Mouse (Mus musculus) urinary bladder, adult 18-20 months (tissue): ENCODE results near the gene Baz1b.
"Not testable (repeated sequence)": the region's sequence is repeated elsewhere in the genome, so short reads cannot be mapped to it uniquely, and the experiment has no call there.

Source experiments
- DNase-seq, 2 experiments: peaks; one replicate each; pipeline ENCODE4 v3.0.0; 2022; ENCODE audit warnings: low spot score in 2 of 2, mixed read lengths in 2 of 2

Baz1b gene

GRCm38 (mm10) chr5:135179616-135180015 lies 7.4 kb upstream of the Baz1b start:
- DNase-seq: no peak

- no peak for DNase-seq
Measured at GRCm38 (mm10) chr5:135180796-135181195, 6.3 kb upstream of the Baz1b start.

GRCm38 (mm10) chr5:135181776-135182175 lies 5.3 kb upstream of the Baz1b start:
- no peak for DNase-seq

GRCm38 (mm10) chr5:135183131-135183861 lies 3.8 kb upstream of the Baz1b start:
- peak in 1 of 2 experiments; percentile 9 for DNase-seq

- DNase-seq: no peak
Measured at GRCm38 (mm10) chr5:135185016-135185415, 2.0 kb upstream of the Baz1b start.

GRCm38 (mm10) chr5:135185596-135185995 lies 1.5 kb upstream of the Baz1b start:
- no peak for DNase-seq

- DNase-seq: no peak
Measured at GRCm38 (mm10) chr5:135186231-135186620, 838 bp upstream of the Baz1b start.

- peak in 1 of 2 experiments; percentile 60 for DNase-seq
Measured at GRCm38 (mm10) chr5:135187349-135188213, 517 bp downstream of the Baz1b start.

GRCm38 (mm10) chr5:135188214-135188554 lies 1.1 kb downstream of the Baz1b start:
- no peak for DNase-seq

GRCm38 (mm10) chr5:135189281-135190022 lies 2.4 kb downstream of the Baz1b start:
- DNase-seq: no peak

- peak in 1 of 2 experiments; percentile 14 for DNase-seq
Measured at GRCm38 (mm10) chr5:135191620-135192019, 4.6 kb downstream of the Baz1b start.

- no peak for DNase-seq
Measured at GRCm38 (mm10) chr5:135192431-135192830, 5.4 kb downstream of the Baz1b start.

- no peak for DNase-seq
Measured at GRCm38 (mm10) chr5:135196367-135196766, 9.3 kb downstream of the Baz1b start.

GRCm38 (mm10) chr5:135202763-135203162 lies 15.7 kb downstream of the Baz1b start:
- DNase-seq: no peak

- DNase-seq: no peak
Measured at GRCm38 (mm10) chr5:135208197-135208596, 21.1 kb downstream of the Baz1b start.

GRCm38 (mm10) chr5:135216871-135217270 lies 29.8 kb downstream of the Baz1b start:
- no peak for DNase-seq

GRCm38 (mm10) chr5:135220941-135221340 lies 33.9 kb downstream of the Baz1b start:
- no peak for DNase-seq

GRCm38 (mm10) chr5:135222066-135222465 lies 35.0 kb downstream of the Baz1b start:
- DNase-seq: no peak

GRCm38 (mm10) chr5:135224169-135224568 lies 37.1 kb downstream of the Baz1b start:
- no peak for DNase-seq

- not testable (repeated sequence) for DNase-seq
Measured at GRCm38 (mm10) chr5:135225879-135226278, 38.8 kb downstream of the Baz1b start.

GRCm38 (mm10) chr5:135230186-135230585 lies 43.1 kb downstream of the Baz1b start:
- no peak for DNase-seq
